Mouse (Mus musculus) R1 (cell line): ENCODE data around the gene Amotl2.

ENCODE experiments used
- DNase-seq: peaks from one replicate; pipeline ENCODE4 v3.0.0-alpha.2; 2018; ENCODE audit warnings: low read depth, low spot score

The Amotl2 gene

DNA sequence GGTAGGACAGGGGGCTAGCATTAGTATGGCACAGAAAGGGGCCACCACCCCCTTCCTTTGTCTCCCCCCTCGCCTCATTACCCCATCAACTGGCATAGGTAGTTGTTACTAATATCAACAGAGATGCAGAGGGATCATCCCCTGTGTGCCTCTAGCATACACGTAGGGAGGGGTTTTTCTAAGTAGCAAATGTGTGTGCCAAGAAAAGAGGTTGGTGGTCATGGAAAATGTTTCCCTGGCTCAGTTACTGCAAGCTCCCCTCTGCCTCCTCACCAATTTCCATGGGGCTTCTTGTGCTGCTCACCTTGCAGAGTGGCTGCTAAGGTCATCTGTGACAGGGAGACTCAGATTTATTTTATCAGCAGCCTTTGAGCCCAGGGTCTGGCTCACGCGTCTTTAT, 2.6 kb downstream of the Amotl2 start:
- no peak for DNase-seq

DNA sequence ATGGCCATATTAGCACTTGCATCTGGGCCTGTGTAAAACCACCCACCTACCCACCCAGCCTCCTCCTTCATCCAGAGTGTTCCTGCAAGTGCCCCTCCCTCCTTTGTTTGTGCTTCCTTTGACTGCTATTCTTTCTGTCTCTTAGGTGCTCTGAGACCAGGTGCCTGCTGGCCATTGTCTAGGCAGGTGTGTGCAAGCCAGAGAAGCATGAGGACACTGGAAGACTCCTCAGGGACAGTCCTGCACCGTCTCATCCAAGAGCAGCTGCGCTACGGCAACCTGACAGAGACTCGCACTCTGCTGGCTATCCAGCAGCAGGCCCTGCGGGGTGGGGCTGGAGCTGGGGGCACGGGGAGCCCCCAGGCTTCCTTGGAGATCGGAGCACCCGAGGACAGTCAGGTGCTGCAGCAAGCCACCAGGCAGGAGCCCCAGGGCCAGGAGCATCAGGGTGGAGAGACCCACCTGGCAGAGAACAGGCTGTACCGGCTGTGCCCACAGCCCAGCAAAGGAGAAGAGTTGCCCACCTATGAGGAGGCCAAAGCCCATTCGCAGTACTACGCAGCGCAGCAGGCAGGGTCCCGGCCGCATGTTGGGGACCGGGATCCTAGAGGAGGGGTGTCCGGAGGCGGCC, 3.6 kb downstream of the Amotl2 start:
- DNase-seq = peak; percentile 66

DNA sequence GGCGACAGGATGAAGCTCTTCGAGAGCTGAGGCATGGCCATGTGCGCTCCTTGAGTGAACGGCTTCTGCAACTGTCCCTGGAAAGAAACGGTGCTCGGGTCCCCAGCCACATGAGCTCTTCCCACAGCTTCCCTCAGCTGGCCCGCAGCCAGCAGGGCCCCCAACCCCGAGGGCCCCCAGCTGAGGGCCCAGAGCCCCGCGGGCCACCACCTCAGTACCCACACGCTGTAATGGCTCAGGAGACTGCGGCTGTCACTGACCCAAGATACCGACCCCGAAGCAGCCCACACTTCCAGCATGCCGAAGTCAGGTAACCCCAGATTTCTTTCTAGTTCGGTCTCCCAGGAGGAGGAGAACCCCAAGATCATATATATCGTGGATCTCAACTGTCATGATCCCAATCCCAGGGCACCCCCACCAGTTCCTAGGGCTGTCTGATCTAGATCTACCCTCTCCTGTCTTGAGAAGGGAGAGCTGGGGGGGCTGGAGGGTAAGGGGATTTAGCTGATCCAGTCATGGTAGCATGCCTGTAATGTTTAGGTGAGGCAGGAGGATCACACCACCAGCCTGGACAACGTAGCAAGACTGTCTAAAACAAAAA, 4.2 kb downstream of the Amotl2 start:
- DNase-seq = no peak

DNA sequence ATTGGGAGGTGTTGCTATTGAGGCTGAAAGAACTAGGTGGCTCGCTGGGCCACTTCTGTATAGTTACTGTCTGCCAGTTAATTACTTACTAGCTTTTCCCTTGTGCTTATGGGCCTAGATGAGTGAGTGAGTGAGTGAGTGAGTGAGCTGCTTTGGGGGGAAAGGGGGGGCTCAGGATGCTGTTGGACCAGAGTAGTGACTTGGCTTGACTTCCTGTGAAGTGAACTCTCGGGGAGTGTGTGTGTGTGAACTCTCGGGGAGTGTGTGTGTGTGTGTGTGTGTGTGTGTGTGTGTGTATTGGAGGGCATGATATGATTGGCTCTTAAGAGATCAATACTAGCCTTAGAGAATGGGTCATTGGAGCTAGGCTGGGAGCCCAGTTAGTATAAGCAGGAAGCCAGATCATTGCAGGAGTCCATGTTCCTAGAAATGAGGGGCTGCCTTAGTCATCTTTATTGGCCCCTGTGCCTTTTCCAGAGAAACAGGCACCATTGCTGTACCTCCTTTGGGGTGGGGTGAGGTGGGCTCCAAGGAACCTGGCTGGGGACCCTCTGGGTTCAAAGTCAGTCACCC, 5.0 kb downstream of the Amotl2 start:
- no peak for DNase-seq

DNA sequence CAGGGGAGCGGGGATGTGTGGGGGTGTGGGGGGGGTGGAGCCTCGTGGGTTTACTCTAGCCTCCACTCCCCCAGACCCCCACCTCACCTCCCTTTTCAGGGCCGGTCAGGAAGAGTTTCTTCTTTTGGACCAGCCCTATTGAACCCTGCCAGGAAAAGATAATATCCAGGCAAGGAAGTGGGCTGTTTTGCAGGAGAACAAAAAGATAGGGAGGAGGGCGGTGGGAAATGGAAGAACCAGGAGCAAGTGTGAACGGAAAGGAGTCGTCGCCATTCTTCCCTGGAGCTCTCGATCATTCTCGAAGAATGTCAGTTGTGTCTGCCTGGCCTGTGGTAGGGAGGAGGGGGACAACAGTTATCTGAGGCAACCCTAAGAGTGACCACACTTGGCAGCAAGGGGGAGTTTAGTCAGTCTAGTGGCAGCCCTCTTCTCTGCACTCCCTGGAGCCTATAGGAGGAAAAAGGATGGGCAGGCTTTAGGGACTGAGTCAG, 5.6 kb downstream of the Amotl2 start:
- DNase-seq = peak; percentile 30

DNA sequence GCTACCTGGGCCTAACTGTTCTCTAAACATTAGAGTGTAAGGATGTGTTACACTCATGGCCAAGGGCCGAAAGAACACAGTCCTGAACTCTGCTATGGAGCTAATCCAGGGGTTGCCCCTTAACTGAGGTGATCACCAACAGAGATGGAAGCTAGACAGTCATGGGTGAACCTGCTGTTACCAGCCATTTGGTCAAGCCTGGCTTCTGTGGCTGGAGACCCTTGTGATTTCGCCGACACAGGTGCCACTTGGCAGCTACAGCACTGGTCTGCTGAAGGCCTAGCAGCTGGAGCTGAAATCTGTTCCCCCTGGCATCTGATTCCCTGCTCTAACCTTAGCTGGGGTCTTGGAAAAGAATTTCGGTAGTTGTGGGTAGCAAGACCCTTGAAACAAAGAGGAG, 6.3 kb downstream of the Amotl2 start:
- no peak for DNase-seq

DNA sequence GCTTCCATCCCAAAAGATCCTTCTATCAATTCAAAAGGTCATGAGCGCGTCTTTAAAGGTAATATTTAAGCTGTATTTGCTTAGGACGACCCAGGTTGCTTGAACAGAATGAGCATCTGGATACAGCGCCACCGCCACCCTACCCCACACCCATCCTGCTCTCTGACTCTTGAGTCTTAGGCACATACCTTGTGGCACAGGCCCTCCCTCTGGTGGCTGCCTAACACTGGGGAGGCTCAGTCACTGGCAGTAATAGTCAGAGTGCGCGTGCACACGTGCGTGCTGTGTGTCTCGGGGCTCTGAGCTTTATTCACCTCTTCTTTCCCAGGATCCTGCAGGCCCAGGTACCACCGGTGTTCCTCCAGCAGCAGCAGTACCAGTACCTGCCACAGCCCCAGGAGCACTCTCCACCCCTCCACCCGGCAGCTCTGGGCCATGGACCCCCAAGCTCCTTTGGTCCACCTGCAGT, 6.8 kb downstream of the Amotl2 start:
- peak; percentile 53 for DNase-seq

DNA sequence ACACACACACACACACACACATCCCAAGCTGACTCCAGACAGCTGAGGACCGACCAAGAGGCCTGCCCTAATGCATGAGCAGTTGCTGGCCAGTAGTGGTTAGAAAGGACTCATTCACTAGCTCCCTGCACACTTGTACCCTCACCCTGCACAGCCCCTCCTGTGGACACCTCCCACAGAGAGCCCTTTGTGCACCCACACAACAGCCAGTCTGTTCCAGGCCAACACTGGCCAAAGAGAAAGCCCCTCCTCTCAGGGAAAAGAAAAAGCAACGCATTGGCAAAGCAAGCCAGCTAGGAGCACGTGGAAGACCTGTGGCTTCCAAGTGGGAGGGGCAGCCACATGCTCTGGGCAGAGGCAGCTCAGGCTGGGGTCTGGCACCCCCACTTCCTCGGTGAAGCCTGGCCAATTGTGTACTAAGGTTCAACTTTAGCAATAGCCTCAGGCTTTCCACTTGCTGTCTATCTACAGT, 7.6 kb downstream of the Amotl2 start:
- peak; percentile 58 for DNase-seq

DNA sequence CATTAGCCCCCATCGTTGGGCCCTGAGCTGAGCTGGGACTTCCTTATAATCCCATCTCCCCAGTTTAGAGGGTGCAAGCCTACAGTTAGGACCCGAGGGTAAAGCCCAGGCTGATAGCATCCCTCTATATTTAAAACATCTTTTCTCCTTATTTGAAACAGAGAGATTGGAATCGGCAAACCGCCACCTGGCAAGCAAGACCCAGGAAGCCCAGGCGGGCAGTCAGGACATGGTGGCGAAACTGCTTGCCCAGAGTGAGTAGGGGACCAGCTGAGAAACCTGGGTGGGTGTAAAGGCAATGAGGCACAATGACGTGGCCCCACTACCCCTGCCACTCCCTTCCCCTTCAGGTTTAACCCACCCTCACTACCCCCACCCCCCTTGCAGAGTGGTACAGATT, 8.5 kb downstream of the Amotl2 start:
- DNase-seq = no peak

DNA sequence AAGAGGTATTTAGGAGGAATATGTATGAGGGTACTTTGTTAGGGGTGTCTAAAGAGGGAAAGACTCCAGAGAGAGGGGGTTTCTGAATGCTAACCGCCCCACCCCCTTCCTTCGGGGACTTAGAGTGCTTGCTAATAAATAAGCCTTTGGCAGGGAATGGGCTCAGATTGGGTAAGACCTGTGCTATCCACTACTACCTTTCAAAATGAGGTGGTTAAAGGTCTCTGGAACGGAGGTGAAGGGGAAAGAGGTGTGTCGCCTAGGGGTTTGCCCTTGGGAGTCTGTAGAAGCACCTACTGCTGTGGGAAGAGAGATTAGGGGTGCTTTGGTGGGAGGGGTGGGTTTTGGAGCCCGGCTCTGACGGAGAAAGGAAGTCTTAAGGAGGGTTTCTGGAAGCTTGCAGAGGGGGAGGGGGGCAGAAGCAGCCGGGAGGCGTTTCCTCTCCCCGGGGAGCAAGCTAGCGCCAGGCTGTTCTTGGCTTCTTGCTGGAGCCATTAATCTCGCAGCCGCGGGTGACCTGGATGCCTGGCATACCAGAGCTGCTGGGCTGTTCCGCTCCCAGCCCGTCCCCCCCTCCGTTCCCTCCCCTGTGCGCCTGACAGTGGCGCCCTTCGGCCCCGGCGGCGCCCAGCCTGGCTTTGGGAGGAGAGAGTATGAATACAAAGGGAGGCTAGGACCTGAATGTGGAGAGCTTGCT, 9.6 kb downstream of the Amotl2 start:
- DNase-seq = peak; percentile 98

DNA sequence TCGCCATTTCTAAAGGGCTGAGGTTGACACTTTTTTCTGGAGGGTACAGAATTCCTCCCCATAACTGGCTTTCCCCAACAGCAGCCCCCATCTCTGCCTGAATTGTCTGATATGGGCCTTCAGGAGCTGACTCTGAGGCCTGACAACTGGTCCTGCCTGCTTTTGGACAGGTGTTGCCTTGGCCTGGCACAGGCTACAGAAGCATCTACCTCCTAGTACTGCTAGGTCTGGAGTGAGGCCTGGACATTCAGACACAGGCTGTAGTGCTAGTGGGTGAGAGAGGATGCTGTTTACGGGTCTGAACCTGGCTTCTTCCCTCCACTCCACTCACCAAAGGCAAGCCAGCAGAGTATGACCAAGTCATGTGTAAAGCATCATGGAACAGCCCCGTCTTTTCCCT, 10.3 kb downstream of the Amotl2 start:
- no peak for DNase-seq

DNA sequence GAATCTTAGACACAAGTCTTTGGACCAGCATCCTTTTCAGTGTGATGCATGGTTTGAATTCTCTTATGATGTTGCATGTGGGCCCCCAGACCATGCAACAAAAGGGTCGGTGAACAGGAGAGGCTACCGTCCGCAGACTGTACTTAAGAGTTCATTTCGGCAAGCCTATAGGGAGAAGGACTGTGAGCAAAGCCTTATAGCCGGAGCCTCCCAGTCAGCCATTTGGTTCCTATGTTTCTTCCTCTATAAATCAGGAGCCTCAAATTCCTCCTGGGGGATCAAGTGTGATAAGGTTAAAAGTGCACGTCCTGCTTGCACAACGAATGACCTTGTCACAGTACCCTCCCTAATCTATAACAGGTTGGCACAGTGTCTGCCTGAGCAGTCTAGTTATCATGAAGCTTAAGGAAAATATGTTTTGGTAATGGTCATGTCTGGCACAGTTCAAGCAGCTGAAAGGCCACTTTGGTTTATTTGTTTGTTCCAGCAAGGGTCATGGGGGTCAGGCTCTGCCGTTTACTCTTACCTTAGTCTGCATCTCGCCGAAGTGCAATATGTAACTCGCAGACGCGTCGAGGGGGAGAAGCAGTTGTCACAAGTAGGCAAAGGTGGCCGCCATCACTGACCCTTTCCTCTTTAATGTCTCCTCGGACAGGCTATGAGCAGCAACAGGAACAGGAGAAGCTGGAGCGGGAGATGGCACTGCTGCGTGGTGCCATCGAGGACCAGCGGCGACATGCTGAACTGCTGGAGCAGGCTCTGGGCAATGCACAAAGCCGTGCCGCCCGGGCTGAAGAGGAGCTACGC, 11.4 kb downstream of the Amotl2 start:
- DNase-seq = peak; percentile 23

DNA sequence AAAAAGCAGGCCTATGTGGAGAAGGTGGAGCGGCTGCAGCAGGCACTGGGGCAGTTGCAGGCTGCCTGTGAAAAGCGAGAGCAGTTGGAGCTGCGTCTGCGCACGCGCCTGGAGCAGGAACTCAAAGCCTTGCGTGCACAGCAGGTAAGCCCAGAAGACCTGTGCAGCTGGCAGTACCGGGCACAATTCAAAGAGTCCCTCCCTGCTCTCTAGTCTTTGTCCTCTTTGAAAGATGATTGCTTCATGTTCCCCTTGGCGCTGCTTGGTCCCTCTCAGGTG, 11.9 kb downstream of the Amotl2 start:
- peak; percentile 71 for DNase-seq

DNA sequence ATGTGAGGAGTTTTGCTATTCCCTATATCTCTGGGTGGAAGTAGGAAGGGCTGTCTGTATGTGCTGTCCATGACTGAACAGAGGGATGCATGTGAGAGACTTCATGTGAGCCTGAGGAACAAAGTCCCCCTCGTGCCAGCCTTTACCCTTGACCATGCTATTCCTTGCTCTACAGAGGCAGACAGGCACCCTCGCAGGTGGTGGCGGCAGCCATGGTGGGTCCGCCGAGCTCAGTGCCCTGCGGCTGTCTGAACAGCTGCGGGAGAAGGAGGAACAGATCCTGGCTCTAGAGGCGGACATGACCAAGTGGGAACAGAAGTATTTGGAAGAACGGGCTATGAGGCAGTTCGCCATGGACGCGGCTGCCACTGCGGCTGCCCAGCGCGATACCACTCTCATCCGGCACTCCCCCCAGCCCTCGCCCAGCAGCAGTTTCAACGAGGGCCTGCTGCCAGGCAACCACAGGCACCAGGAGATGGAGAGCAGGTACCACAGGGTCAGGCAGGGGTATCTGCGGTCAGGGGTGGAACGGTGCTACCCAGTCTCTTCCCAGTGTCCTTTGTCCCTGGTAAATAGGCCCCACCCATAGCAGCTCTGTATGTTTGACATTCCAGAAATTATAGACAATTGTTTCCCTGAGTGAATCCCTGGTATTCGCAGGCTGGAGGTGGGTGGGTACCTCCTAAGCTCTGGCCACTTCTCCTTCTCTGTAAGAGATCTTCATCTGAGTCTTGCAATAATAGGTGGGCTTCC, 12.8 kb downstream of the Amotl2 start:
- peak; percentile 83 for DNase-seq

DNA sequence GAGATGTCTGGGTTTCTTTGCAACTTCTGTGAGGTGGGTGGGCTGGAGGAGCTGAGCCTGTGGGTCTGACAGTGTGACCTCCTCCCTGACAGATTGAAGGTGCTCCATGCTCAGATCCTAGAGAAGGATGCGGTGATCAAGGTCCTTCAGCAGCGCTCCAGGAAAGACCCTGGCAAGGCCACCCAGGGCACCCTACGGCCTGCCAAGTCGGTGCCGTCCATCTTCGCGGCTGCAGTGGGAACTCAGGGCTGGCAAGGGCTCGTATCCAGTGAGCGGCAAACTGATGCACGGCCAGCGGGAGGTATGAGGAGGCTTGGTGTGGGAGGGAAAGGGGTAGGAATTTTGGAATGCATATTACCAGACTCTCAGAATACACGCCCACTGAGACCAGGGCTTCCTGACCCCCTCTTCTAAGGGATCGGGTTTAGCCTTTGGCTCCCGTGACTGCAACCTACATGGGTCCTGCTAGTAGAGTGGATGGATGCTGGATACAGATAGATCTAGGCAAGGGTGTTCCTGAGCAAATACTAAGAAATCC, 13.5 kb downstream of the Amotl2 start:
- DNase-seq = peak; percentile 76

DNA sequence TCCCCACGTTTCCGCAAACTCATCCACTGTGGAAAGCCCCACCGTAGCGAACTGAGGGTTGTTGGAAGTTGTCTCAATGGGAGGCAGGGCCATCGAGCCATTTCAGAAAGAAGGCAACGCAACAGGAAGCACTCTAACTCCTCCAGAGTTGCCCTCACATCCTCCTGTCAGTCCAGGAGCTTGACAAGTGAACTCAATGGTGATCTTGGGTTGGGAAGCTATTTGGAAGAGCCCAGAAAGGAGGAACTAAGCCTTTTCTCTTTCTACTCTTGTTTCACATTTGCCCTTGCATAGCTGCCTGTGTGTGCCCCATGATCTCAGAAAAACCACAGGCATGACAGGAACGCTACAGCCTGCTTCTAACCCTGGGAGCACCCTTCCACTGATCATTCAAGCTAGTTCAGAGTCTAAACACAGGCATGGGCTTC, 14.6 kb downstream of the Amotl2 start:
- DNase-seq = peak; percentile 21

DNA sequence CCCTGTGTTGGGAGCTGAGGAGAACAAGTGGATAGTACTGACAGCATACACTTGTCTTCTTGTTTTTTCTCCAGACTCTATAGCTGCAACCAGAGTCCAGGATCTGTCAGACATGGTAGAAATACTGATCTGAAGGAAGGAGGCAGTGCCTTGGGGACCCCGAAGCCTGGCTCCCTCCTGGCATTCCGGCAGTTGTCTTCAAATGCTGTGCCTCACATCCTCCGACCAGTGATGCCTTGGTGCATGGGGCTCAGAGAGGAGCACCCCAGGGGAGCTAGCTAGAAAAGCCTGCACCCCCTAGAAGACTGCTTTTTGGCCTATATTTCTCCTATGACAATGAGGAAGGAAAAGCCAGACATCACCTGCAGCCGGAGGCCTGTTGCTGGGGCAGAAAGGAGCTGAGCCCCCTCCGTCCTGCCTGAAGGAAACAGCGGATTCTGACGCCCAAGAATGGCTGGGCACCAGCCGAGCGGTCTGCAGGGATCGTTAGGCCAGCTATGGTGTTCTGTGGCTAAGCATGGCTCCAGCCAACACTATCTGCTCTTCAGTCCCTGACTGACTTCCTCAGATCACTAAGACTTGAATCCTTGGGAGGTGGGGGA, 15.2 kb downstream of the Amotl2 start:
- DNase-seq = no peak

DNA sequence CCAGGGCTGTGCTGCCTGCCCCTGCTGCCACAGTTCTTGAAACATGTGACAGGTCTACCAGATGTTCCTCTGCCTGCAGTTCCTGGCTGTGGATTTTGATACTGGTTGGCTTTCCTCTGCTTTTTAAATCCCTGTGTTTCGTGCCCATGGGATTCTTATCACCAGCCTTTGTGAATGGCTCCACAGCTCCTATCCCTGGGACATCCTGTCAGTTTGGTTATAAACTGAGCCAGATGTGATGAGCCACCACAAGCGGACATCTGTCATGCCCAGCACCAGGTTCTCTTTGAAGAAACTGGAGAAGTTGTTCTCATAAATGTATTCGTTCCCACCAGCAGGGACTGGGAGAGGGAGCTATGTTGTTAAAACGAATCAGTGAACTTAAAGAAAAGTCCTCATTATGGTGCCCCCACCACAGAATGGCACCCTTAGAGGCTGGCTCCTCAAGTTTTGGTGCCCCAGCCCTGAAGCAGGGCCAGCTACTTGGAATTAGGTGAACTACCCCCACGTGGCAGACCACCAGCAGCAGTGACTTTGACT, 15.9 kb downstream of the Amotl2 start:
- no peak for DNase-seq

DNA sequence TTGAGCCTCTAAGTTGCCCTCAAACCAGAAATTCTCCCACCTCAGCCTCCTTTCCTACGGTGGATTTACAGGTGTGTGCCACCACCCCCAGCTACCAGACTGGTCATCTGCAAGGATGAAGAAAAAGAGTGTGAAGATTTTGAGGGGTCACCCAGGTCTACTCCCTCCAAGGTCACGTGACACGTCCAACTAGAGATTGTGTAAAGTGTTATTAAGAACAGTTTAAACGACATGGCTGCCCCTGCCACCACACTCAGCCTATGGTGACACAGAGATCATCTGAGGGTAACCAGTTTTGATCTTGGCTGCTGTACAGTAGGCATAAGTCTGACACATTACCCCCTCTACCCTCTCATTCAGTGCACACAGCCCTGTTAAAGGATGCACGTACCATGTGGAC, 17.0 kb downstream of the Amotl2 start:
- DNase-seq = no peak
